Mouse (Mus musculus): Measurements from ENCODE around the gene Triap1. TPM values are rescaled to one million over a fixed set of nuclear protein-coding genes. Genes with fewer than 3 reads are reported as not detected.
"Not testable (repeated sequence)": the region's sequence is repeated elsewhere in the genome, so short reads cannot be mapped to it uniquely, and the experiment has no call there.

Gene Triap1
- 9.6 and 9.8 TPM in 2 replicates for total RNA-seq (2015; ENCODE audit: low replicate concordance)
- 2.8 and 7.7 TPM in 2 replicates for total RNA-seq (2017; ENCODE audit: low replicate concordance)

DNA sequence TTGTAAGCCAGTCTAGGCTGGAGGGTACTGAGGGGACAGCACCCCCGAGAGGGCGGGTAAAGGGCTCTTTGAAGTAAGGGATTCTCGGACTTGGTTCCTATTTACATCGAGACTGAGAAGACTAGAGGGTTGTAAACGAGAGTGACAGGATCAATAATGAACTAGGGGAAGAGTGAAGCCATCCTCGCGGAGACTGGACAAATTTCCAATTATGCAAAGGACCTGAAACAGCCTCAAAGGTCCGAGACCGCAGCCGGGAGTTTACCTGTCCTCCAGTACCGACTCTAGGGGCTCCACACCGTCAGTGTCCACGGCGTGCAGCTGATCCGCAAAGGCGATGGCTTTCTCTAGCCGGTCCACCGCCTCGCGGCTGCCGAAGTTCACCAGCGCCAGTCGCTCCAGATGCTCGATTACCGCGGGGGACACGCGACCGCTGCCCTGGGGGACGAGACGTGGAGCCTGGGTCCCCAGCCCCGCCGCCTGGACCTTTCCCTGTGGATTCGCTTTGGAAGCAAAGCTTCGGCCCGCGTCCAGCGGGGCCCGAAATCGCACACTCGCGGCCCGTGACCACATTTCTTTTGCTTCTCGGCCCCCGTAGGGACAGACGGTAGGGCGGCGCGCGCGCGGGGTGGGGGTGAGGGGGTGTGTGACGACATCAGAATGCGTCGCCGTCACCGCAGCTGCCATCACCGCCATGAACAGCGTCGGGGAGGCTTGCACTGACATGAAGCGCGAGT lies at the start of gene Triap1, which contains the start of gene Gatc:
Gene Triap1, plus strand, starts transcription at position 649 of the 737 bp plus-strand sequence.
Gene Gatc, minus strand, starts transcription at position 602 of the 737 bp plus-strand sequence.
- peak; percentile 91 for ATAC-seq (replicated peaks; ENCODE audit: low FRiP score, poor library complexity, severe bottlenecking)

DNA sequence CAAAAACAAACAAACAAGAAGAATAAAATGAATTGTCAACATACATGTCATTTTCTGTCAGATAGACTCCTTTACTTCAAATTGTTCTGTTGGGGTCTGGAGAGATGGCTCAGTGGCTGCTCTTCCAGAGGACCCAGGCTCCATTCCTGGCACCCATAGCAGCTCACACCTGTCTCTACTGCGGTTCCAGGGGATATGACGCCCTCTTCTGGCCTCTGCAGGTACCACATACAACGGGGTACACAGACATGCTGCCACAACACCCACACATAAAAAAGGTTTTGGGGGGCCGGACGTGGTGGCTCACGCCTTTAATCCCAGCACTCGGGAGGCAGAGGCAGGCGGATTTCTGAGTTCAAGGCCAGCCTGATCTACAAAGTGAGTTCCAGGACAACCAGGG lies 46.9 kb upstream of the Triap1 start:
- no peak for ATAC-seq (replicated peaks; ENCODE audit: low FRiP score, poor library complexity, severe bottlenecking)

DNA sequence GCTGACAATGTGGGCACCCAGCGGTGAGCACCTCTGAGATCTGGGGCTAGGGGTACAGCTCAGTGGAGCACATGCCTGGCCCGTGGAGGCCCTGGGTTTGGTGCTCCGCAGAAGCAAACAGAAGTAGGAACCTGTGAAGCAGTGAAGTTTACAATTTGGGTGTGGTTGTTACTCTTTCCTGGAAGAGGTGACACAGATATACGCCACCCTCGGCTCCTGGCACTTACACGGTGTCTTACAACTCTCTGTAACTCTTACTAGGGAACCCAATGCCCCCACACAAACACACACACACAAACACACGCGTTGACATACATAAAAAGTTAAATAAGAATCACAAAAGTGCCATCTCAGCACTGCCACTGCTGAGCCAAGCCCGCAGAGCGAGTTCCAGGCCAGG lies 44.7 kb upstream of the Triap1 start:
- ATAC-seq (replicated peaks; ENCODE audit: low FRiP score, poor library complexity, severe bottlenecking), result no peak

DNA sequence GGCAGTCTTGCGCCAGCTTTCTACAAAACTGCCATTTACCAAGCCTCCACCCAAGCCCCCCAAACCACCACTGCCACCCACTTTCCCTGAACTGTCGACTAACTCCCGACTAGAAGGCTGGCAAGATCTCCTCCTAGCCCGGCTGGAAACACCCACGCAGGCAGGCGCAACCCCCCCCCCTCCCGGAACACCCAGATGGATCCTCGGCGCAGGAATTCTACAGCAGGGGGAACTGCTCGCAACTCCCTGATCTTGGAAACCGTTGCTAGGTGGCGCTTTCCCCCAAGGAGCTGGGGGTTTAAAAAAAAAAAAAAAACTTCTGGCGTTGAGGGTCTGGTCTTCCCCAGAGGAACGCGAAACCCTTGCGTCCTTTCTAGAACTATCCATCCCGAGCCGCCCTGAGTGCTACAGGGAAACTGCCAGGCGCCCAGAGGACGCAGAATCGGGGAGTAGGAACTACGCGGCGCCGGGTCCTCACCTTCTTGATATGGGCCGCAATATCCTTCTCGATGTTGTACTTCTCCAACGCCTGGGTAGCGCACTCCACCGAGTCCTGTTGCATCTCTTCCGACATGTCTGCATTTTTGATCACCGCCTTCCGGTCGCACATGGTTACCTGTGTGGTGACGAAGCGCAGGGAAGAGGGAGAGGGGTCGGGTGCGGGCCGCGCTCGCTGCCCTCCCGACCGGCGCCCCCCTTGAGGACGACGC lies 40.8 kb upstream of the Triap1 start:
- peak; percentile 25 for ATAC-seq (replicated peaks; ENCODE audit: low FRiP score, poor library complexity, severe bottlenecking)

- ATAC-seq (replicated peaks; ENCODE audit: low FRiP score, poor library complexity, severe bottlenecking), result peak; percentile 95
These were observed 40.0 kb upstream of the Triap1 start, which contains the start of gene Dynll1 for GRCm38 (mm10) chr5:115300792-115301614. Gene Dynll1 (minus strand): TSS chr5:115300999.

GRCm38 (mm10) chr5:115301615-115302014 lies 39.4 kb upstream of the Triap1 start:
- no peak; the same call in 1 of the 2 replicates for ATAC-seq (replicated peaks; ENCODE audit: low FRiP score, poor library complexity, severe bottlenecking)

DNA sequence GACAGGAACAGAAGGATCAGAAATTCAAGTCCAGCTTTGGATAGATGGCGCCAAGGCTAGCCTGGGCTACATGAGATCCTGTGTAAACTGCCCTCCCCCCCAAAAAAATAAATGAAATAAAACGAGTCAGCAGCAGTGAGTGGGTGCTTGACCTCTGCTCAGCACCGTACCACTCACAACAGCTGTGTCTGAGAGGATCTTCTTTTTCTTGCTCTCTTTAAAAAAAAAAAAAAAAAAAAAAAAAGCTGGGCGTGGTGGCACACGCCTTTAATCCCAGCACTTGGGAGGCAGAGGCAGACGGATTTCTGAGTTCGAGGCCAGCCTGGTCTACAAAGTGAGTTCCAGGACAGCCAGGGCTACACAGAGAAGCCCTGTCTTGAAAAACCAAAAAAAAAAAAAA lies 38.8 kb upstream of the Triap1 start:
- not testable (repeated sequence) for ATAC-seq (replicated peaks; ENCODE audit: low FRiP score, poor library complexity, severe bottlenecking)

DNA sequence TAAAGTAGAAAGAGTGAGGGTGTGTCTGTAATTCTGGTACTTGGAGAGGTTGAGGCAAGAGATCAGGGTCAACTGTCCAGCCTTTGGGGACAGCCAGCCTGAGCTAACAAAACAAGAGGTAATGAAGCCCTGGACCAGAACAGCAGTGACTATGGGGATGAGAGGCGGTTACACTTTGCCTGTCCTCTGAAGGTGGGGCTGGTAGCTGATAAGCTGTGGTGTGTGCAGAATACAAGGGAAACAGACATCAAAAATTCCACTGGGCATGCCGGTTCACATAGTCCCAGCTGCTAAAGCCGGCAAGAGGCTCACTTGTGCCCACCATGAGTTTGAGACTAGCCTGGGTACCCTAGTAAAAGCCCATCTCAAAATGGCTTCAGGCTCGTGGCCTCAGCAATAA lies 28.7 kb upstream of the Triap1 start:
- ATAC-seq (replicated peaks; ENCODE audit: low FRiP score, poor library complexity, severe bottlenecking), result peak; percentile 59

- ATAC-seq (replicated peaks; ENCODE audit: low FRiP score, poor library complexity, severe bottlenecking), result peak; percentile 81
These were observed 28.0 kb upstream of the Triap1 start for GRCm38 (mm10) chr5:115312816-115313667.

- peak; percentile 16 for ATAC-seq (replicated peaks; ENCODE audit: low FRiP score, poor library complexity, severe bottlenecking)
These were observed 27.4 kb upstream of the Triap1 start for GRCm38 (mm10) chr5:115313668-115313943.

DNA sequence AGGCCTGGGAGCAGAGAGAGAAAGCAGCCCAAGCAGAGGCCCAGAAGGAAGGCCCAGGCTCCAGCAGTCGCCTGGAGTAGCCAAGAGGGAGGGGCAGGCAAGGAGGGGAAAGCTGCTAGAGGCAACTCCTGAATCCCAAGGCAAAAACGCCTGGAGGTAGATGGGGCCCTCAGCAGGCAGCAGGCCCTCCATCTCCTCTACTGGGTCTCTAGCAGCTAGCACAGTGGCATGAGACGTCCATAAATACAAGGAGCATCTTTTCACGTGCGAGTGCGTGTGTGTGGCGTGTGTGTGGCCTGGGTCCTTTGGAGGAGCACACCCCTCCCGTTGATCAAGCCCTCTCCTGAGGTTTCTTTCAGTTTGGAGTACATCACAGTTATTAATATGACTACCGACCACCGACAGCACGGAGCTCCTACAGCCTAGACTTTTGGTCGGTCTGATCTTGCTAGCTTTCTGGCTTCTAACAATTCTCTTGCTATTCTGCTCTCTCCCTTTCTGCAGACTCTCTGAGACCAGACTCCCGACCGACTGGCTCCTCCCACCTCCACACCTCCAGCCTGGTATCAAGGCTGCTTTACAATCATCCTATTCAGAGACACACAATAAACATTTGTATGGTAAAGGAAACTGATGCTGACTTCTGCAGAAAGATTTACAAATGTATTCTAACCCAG lies 23.9 kb upstream of the Triap1 start:
- no peak for ATAC-seq (replicated peaks; ENCODE audit: low FRiP score, poor library complexity, severe bottlenecking)

DNA sequence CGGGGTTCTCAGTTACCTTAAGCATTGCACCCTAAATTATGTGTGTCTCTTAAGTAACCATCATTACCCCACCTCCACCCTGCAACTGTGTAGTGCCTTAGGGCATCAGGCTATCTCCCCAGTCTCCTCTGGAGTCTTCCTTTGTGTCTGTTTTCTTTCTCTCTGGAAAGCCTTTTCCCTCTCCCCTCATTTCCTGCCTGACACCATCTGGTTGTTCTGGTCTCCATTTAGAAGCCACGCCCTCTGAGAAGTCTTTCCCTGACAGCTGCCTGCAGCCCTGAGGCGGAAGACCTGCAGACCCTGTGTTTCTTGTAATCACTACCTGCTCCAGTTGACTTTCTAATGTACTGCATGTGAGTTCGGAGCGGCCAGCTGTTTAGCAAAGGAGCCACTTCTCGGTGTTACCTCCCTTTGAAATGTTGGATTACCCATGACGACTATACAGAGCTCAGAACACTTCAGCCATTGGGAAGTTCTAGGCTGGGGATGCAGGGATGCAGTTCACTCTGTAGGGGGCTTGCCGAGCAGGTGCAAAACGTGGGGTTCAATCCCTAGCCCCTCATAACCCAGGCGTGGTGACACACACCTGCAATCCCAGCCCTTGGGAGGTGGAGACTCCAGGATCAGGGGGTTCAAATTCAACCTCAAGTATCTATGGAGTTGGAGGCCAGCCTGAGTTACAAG lies 23.2 kb upstream of the Triap1 start:
- no peak for ATAC-seq (replicated peaks; ENCODE audit: low FRiP score, poor library complexity, severe bottlenecking)

GRCm38 (mm10) chr5:115319004-115319940 lies 21.8 kb upstream of the Triap1 start:
- peak; percentile 84 for ATAC-seq (replicated peaks; ENCODE audit: low FRiP score, poor library complexity, severe bottlenecking)

GRCm38 (mm10) chr5:115326256-115326831 lies 14.7 kb upstream of the Triap1 start:
- peak; percentile 80 for ATAC-seq (replicated peaks; ENCODE audit: low FRiP score, poor library complexity, severe bottlenecking)

- peak; percentile 87 for ATAC-seq (replicated peaks; ENCODE audit: low FRiP score, poor library complexity, severe bottlenecking)
These were observed 14.0 kb upstream of the Triap1 start, which contains the start of gene Srsf9 for GRCm38 (mm10) chr5:115326875-115327609. Gene Srsf9 (plus strand): TSS chr5:115327177.

All from erythroblast, adult 5-6 weeks (primary cell).